Mouse (Mus musculus) hindbrain, postnatal 0 days (tissue): ENCODE measurements around the gene Cabp4. TPM values are rescaled to one million over a fixed set of nuclear protein-coding genes. Genes with fewer than 3 reads are reported as not detected.

ENCODE experiments used
- ATAC-seq: fragments of 200-750 bp; cut with Nextera tagmentation; 2 replicates; pipeline ENCODE4 v1.8.0; 2017; ENCODE audit warnings: mild to moderate bottlenecking, moderate TSS enrichment, moderate library complexity
- DNase-seq: peaks from one replicate; pipeline ENCODE4 v3.0.0-alpha.2; 2015; ENCODE audit warnings: low spot score
- H3K27ac ChIP-seq: fragments of 300-500 bp; sonication (generic); 2 replicates; pipeline ENCODE4 v1.5.1; 2014; ENCODE audit warnings: mild to moderate bottlenecking
- H3K27me3 ChIP-seq: fragments of 300-500 bp; sonication (generic); 2 replicates; pipeline ENCODE4 v1.6.1; 2014; ENCODE audit warnings: low read length, mixed read lengths; ENCODE audit not compliant: insufficient read depth
- H3K36me3 ChIP-seq: fragments of 300-500 bp; sonication (generic); 2 replicates; pipeline ENCODE4 v1.6.1; 2014; ENCODE audit warnings: low read length, mixed read lengths; ENCODE audit not compliant: insufficient read depth
- H3K4me1 ChIP-seq: fragments of 300-500 bp; sonication (generic); 2 replicates; pipeline ENCODE4 v1.6.1; 2014; ENCODE audit warnings: antibody characterized with exemption, low read length, mixed read lengths; ENCODE audit not compliant: insufficient read depth
- H3K4me2 ChIP-seq: fragments of 300-500 bp; sonication (generic); 2 replicates; pipeline ENCODE4 v1.6.1; 2014; ENCODE audit warnings: low read depth, mild to moderate bottlenecking, low read length, moderate library complexity, mixed read lengths
- H3K4me3 ChIP-seq: fragments of 300-500 bp; sonication (generic); 2 replicates; pipeline ENCODE4 v1.5.1; 2014; ENCODE audit warnings: low read length
- H3K9ac ChIP-seq: fragments of 300-500 bp; sonication (generic); replicated peaks from 2 replicates; pipeline ENCODE4 v1.6.1; 2014; ENCODE audit warnings: mild to moderate bottlenecking, low read length, moderate library complexity, mixed read lengths
- H3K9me3 ChIP-seq: fragments of 300-500 bp; sonication (generic); 2 replicates; pipeline ENCODE4 v1.6.1; 2016; ENCODE audit warnings: low read length, mixed read lengths
- CTCF ChIP-seq: IDR thresholded peaks from 2 replicates; pipeline ENCODE4 v1.5.1; 2016; ENCODE audit warnings: antibody characterized with exemption, control low read depth, low read depth
- whole genome bisulfite sequencing: fragments of 180-500 bp; shearing (Covaris S2); extraction: QIAGEN DNeasy Blood & Tissue Kit; methylation state at CpG from one replicate; pipeline ENCODE4 v1.1.7; 2014; 5-methylcytosine and 5-hydroxymethylcytosine counted together
- polyA plus RNA-seq: library from polyadenylated mRNA; unstranded; fragments of >200 nt; fragmentation: Nextera tagmentation; extraction: Ambion mirVana; gene quantifications from 2 replicates; pipeline ENCODE4 v1.2.1, GENCODE M21; 2015
- total RNA-seq: library from RNA; depleted of rRNA; stranded (reverse); fragments of >200 nt; gene quantifications from 2 replicates; pipeline ENCODE4 v1.2.3, GENCODE M21; 2014

Cabp4 gene
- total and polyA plus RNA-seq, 2 experiments from 2014 or later = 0.51 TPM; not detected in 1

- TF ChIP-seq CTCF = no peak
- 95% methylated on average over 26 of the region's 26 CpGs for WGBS
- no peak overlapping the region for H3K4me2 ChIP-seq
- H3K36me3 ChIP-seq = peaks cover 38% of the 10 kb centered on the region; the same call in 1 of the 2 replicates
- H3K9me3 ChIP-seq = no peaks in the 10 kb centered on the region
- DNase-seq = no peak
- no peak for ATAC-seq
- H3K27me3 ChIP-seq = no peaks in the 10 kb centered on the region
- H3K27ac ChIP-seq = no peak overlapping the region
- H3K4me3 ChIP-seq = no peak overlapping the region
- H3K4me1 ChIP-seq = no peaks in the 10 kb centered on the region
- no peak overlapping the region for H3K9ac ChIP-seq
These were observed 31.5 kb downstream of the Cabp4 start for GRCm38 (mm10) chr19:4112063-4112960.

- TF ChIP-seq CTCF = no peak
- no peak for ATAC-seq
- H3K4me1 ChIP-seq = no peaks in the 10 kb centered on the region
These were observed 35.3 kb downstream of the Cabp4 start for GRCm38 (mm10) chr19:4108535-4108934.

GRCm38 (mm10) chr19:4106654-4107053, 37.2 kb downstream of the Cabp4 start:
- 94% methylated on average over 14 of the region's 14 CpGs for WGBS
- no peak for ATAC-seq
- H3K4me1 ChIP-seq = peaks cover 3% of the 10 kb centered on the region; the same call in 1 of the 2 replicates
- no peak overlapping the region for H3K27ac ChIP-seq
- no peak overlapping the region for H3K4me3 ChIP-seq
- no peaks in the 10 kb centered on the region for H3K9me3 ChIP-seq
- TF ChIP-seq CTCF = no peak
- no peaks in the 10 kb centered on the region for H3K27me3 ChIP-seq
- no peak overlapping the region for H3K9ac ChIP-seq
- DNase-seq = no peak
- H3K4me2 ChIP-seq = no peak overlapping the region
- H3K36me3 ChIP-seq = peaks cover 8% of the 10 kb centered on the region; the same call in 1 of the 2 replicates

More at GRCm38 (mm10) chr19:4108535-4108934, 35.3 kb downstream of the Cabp4 start:
- no peaks in the 10 kb centered on the region for H3K27me3 ChIP-seq
- WGBS = 89% methylated on average over 9 of the region's 9 CpGs
- peaks cover 25% of the 10 kb centered on the region; the same call in 1 of the 2 replicates for H3K36me3 ChIP-seq
- H3K9ac ChIP-seq = no peak overlapping the region
- no peak overlapping the region for H3K27ac ChIP-seq
- no peak overlapping the region for H3K4me2 ChIP-seq
- no peak for DNase-seq
- H3K4me3 ChIP-seq = no peak overlapping the region
- no peaks in the 10 kb centered on the region for H3K9me3 ChIP-seq

GRCm38 (mm10) chr19:4104675-4105194, 39.1 kb downstream of the Cabp4 start:
- peaks cover 7% of the 10 kb centered on the region; the same call in 1 of the 2 replicates for H3K36me3 ChIP-seq
- DNase-seq (no peak), ATAC-seq (no peak)
- H3K4me1 ChIP-seq = peaks cover 18% of the 10 kb centered on the region
- no peak overlapping the region for H3K27ac ChIP-seq
- no peak overlapping the region for H3K9ac ChIP-seq
- WGBS = 88% methylated on average over 16 of the region's 16 CpGs
- H3K27me3 ChIP-seq = no peaks in the 10 kb centered on the region
- no peak for TF ChIP-seq CTCF
- no peak overlapping the region for H3K4me3 ChIP-seq
- no peak overlapping the region for H3K4me2 ChIP-seq
- no peaks in the 10 kb centered on the region for H3K9me3 ChIP-seq

GRCm38 (mm10) chr19:4103792-4104191, 40.0 kb downstream of the Cabp4 start:
- no peak overlapping the region for H3K9ac ChIP-seq
- WGBS = 77% methylated on average over 3 of the region's 3 CpGs
- no peak overlapping the region for H3K4me3 ChIP-seq
- no peaks in the 10 kb centered on the region for H3K27me3 ChIP-seq
- no peak overlapping the region for H3K4me2 ChIP-seq
- TF ChIP-seq CTCF = no peak
- peaks cover 24% of the 10 kb centered on the region for H3K4me1 ChIP-seq
- no peaks in the 10 kb centered on the region for H3K9me3 ChIP-seq
- H3K27ac ChIP-seq = no peak overlapping the region
- no peaks in the 10 kb centered on the region for H3K36me3 ChIP-seq
- no peak for DNase-seq
- no peak for ATAC-seq

- 93% methylated on average over 18 of the region's 18 CpGs for WGBS
- ATAC-seq (no peak), DNase-seq (no peak)
- Histone ChIP-seq H3K36me3 (no peaks in the 10 kb centered on the region), H3K27me3 (no peaks in the 10 kb centered on the region), H3K4me1 (peaks cover 24% of the 10 kb centered on the region), H3K9ac (no peak overlapping the region), H3K9me3 (no peaks in the 10 kb centered on the region), H3K27ac (no peak overlapping the region), H3K4me3 (no peak overlapping the region), H3K4me2 (no peak overlapping the region)
- TF ChIP-seq CTCF = no peak
These were observed 40.5 kb downstream of the Cabp4 start for GRCm38 (mm10) chr19:4103294-4103693.
